Mouse (Mus musculus): ENCODE measurements around the gene Chd5.

Gene Chd5

DNA sequence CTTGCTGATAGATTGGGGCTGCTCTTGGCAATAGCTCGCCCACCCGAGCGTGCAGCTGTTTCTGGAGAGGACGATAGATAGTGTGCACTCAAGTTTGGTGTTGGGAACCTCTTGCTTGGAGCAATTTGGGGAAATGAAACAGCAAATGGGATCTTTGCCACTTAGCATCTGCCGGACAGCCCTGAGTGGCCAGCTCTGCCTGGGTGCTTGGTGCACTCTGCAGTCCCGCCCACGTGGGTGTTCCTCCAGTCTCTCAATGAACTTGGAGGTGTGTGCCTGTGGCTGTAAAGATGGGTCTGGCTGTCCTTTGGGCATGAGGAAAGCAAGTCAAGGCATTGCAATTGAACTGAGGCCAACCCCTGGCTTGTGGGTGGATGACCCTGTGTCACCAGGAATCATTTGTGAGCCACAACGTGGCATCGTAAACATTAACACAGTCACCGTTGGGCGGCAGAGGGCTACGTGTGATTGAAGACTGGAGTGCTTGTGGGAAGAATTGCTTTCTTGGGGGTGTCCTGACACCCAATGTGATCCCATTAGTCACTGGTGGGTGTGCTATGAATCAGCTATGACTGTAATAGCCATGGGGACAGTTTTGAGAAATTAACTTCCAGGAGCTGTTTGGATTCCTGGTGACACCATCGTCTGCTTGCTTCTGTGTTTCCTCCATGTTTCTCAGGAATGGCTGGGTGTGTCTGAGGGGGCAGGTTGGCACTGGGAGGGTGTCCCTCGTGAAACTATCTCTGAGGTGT, 15.6 kb downstream of the Chd5 start:
- CTCF ChIA-PET = no interaction called here

DNA sequence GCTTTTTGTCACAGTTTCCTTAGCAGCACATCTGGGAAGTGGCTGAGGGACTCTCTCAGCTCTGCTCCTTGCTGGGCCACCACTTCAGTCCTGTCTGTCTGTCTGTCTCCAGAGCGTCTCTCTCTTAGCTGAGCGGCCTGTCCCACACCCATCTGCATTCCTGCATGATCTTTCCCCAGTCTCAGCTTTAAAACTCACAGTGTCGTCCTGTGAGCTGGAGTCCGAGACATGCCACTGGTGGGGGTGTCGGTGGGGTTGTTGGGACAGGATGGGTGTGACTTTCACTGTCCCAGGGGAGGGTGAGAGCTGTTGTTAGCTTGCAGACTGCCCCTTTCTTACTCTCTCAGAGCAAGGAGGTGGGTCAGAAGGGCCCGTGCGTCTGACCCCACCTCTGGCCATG, 17.2 kb downstream of the Chd5 start:
- CTCF ChIA-PET = no interaction called here

DNA sequence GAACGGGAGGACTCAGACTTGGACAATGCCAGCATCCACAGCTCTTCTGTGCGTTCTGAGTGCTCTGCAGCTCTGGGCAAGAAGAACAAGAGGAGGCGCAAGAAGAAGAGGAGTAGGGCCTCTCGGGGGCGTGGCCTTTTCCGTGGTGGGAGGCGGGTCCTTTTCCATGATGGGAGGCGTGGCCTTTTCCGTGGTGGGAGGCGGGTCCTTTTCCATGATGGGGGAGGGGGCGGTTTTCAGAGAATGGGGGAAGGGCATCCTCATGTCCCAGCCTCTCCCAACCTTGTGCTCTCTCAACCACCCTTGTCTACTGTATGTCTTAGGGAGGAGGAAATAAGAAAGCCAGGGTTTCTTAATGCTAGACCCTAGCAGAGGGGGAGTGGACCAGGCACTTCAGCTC, 21.2 kb downstream of the Chd5 start:
- CTCF ChIA-PET = no interaction called here

DNA sequence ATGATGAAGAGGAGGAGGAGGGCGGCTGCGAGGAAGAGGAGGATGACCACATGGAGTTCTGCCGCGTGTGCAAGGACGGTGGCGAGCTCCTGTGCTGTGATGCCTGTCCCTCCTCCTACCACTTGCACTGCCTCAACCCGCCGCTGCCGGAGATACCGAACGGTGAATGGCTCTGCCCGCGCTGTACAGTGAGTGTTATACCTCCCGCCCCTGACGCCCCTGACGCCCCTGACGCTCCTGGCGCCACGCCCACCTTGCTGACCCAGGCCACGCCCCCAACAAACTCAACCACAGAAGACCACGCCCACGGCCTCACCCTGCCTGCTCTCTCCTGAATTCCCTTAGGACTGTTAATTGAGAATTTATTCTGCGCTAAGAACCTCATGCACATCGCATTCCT, 22.4 kb downstream of the Chd5 start:
- CTCF ChIA-PET = no interaction called here

DNA sequence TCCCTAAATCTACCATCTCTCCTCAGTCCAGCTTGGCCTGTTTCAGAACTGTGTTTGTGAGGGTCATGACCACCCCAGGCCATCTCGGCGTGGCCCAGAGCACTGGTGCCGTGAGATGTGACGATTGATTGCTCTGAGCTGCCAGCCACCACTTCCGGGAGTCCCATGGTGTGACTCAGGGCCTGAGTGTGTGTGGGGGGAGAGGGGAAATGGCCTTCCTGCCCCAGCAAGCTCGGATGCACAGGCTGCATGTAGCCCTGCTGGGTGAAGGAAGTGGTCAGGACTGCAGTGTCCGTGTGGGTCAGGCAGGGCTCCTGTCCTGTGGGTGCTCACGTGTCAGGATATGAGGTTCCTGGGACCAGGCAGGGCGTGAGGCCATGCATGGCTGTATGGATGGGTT, 23.7 kb downstream of the Chd5 start:
- CTCF ChIA-PET = no interaction called here

DNA sequence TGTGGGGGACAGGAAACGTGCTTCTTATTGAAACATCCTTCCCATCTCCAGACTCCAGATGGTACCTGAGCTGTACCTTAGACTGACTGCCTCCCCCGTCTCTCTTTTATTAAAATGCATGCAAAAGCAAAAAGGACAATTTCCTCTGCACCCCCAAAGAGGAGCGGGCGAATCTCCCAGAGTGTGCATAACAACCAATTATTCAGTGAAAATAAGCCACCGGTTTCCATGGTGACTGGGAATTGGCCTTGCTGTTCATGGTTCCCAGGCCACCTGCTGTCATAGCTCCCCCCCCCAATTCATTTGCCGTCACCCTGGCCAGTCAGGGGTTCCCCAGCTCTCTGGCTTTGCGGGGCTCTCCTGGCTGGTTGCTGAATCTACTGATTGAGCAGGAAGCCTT, 26.8 kb downstream of the Chd5 start:
- CTCF ChIA-PET = no interaction called here

DNA sequence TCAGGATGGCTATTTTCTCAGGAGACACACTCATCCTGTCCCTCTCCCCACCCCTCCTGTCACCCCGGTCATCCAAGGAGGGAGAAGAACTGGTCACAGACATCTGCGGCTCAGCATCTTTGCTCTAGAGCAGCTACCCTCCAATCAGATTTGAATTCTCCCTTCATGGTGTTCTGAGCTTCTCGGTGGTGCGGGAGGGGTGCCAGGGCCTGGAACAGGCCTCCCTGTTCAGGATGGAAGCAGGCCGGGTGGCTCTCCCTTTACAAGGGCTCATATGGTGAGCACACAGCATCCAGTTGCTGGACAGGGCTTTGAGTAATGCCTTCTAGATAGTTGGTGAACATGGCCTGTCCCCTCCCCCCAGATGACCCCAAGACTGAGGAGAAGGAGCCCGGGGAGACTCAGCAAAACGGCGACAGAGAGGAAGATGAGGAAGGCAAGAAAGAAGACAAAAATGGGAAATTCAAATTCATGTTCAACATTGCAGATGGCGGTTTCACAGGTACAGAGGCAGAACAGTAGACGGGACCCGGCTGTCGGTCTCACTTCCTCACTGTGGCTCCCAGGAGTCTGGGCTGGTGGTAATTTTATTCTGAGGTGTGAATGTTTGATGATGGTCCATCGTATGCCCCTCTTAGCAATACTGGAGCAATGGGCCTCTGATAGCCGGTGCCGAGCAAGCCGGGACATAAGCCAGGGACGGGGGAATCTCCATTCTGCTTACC, 44.2 kb downstream of the Chd5 start:
- CTCF ChIA-PET = no interaction called here

DNA sequence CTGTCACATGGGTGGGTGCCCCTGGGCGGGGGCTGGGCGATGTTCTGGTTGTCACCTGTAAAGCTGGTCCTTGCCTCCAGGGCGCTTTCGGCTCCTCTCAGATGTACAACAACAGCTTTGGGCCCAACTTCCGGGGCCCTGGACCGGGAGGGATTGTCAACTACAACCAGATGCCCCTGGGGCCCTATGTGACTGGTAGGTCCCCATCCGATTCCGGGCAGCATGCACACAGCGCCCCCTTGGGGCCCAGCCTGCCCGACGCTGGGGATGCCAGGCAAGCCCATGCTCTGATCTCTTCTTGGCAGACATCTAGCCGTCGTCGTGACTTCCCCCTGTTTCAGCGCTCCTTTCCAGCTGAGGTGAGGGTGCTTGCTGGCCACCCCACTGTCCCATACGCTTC, 47.2 kb downstream of the Chd5 start:
- CTCF ChIA-PET = no interaction called here

DNA sequence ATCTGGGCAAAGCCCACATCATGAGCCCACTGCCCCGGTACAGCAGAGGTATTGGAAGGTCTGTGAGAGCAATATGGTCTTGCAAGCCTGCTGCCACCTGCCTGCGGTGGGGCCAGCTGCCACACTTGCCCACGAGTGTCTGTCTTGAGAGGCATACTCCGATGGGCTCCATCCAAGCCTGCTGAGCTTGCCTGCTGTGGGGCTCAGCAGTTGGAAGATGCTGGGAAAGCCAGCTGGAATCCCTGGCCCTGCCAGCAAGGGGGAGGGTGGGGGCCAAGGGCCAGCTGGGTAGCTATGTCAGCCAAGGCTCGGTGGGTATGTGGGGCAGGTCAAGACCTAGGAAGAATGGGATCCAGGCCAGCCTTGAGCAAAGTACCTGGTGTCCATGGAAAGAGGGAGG, 53.7 kb downstream of the Chd5 start:
- CTCF ChIA-PET = no interaction called here

DNA sequence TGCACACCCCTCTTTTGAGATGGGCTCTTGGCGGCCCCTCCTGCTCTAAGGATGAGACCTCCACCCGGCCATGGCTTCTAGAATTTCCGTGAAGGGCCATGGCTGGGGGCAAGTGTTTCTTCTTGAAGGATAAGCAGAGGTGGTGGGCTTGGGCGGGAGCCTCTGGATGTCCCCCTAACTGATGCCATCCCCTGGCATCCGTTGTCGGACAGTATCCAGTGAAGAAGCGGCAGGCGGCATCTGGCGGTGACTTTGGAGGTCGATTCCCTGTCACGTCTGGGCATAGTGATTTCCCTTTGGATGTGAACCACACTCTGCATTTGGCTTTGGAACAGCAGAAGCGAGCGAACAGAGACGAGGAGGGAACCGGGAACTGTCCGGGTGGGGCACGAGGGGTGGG, 54.2 kb downstream of the Chd5 start:
- CTCF ChIA-PET = no interaction called here

DNA sequence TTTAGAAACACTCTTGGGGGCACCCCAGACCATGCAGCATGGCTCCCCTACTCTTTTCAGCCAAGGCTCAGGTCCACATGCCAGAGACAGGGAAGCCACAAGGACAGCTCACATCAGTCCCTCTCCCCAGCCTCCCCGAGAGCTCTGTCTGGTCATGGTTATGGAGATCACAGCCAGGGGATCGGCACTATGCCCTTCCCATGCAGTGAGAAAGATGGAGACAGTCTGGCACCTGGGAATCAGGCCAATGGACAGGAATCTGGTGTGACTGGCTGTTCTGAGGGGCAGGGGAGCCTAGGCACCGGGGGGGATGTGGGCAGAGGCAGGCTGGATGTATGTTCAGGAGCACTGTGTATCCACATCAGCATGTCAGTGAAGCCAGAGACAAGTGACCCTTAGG, 60.5 kb downstream of the Chd5 start:
- CTCF ChIA-PET = no interaction called here

DNA sequence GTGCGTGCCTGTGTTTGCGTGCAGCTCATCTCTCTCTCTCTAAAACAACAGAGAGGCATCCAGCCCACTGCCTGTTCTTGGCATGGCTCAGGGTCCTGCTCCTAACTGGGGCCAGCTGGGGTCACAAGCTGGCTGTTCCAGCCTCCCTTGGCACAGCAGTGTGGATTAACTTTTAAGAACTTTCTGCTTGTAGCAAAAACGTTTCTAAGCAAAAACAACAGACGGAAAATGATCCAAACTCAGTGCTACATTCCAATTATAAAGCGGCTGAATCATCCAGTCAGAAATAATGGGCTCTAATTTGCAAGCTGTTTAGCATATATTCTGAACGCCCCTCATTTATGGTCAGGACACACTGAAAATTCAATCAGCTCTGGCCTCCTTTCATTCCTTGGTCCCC, 66.7 kb downstream of the Chd5 start:
- CTCF ChIA-PET = no interaction called here

DNA sequence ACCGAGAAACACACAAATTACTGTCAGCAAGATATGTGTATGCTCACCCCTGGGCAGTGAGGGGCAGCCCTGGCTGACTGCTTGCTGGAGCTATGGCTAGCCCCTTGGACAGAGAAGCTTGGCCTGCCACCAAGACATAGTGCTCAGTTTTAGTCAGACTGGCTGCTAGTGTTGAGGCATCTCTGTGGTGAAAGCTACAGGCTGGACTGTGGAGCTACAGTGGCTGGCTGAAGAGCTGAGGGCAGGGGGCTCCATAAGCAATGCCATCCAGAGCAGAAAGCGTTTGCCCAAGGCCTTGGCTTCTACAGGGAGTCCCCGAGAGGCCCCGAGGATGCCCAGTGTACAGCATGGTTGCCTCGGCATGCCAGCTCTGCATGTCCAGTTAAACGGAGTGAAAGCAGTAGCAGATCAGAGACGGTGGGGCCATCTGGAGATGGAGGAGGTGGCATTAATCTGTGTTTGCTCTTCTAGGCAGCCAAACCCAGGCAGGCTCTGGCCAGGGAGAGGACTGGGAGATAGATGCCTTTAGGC, 67.3 kb downstream of the Chd5 start:
- CTCF ChIA-PET = no interaction called here

DNA sequence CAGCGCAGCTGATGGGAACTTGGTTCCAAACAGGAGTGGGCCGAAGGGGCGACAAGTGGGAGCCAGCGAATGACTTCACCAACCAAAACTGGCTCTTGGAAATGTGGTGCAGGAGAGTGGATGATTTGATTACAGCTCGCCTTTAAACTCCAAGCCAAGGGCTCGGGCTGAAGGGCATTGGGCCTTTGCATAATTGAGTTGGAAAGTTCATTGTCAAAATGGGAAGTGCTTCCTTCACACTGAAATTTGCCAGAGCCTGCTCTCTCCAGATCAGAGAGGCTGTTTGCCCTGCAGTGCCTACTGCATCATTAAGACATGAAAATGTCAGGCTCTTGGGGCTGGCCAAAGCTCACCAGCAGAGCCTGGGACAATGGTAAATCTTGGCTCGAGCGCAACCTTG, 68.1 kb downstream of the Chd5 start:
- CTCF ChIA-PET = no interaction called here

DNA sequence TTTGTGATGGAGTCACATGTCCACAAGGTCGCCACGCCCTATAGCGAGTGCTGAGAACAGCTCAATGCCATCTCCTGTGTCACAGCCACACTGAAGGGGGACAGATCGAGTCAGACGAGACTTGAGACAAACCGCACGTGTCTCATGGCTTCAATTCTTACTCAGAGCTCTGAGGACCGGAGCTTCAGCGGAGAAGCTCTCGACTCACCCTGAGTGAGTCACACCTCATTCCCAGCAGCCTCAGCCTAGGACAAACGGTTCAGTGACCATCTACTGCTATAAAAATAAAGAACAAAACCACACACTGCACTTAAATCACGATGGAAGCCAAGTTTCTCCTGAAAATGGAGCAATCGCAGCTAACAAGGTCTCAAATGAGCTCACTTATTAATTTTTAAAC, 72.5 kb downstream of the Chd5 start:
- CTCF ChIA-PET = no interaction called here

DNA sequence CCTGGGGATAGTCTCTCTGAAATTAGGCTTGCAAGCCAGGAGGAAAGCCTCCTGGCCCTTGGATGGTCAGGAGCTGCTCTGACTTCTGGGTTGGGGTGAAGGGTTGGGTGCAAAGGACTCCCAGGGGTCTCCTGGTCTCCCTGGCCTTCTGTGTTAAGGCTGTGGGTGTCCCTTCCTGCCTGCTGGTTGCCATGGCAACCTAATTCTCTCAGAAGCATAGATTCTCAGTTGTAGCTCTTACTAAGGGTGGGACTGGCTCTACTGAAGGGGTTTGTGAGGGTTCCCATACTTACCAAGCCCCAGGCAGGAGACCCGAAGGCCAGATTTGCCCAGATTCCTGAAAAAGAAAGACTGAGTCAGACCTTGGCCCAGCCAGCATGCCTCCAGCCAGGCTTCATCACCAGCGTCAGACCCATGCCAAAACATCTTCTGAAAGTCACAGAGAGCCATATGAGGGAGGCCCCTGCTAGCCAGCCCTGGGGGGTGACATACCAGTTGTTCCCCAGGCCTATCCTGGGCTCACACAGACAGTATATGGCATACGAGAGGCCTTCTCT, 74.2 kb downstream of the Chd5 start:
- CTCF ChIA-PET = interaction anchor here (0.5 kb wide), 1 partner anchor 138 kb away, joined by 3 read pairs; no protein-coding TSS in a partner anchor

DNA sequence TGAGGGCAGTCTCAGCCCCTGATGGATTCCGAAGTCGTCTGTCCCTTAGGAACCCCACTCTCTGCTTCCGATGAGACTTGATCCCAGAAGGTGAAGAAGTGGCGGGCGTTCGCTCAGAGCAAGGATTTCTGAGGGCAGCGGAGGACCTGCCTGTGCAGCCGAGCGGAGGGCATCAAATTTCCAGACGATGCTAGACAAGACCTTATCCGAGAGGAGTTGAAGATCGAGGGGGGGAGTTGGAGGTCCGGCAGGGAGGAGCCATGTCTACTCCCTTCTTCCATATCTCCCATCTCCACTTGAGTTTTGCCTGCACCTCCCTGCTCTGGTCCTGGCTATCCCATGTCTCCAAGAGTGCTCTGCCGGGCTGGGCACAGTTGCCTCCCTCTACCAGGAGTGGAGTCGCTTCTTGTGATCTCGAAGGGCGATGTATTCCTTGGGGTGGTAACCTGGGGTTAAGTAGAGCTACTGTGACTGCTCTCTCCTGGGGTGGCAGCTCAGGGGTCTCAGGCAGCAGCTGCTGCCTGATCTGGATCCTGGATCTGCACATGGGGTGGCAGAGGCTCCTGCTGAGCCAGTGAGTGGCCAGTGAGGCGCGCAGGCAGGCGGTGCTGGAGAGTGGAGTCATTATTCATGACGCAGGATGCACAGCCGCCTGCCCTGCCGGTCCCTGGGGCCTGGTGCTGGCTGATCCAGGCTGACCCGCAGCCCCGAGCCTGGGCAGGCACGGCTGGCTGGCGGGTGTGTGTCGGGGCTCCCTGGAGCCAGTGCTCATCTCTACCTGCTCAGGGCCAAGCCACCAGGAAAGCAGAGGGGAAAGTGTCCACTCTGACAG, 80.0 kb downstream of the Chd5 start:
- CTCF ChIA-PET = no interaction called here

DNA sequence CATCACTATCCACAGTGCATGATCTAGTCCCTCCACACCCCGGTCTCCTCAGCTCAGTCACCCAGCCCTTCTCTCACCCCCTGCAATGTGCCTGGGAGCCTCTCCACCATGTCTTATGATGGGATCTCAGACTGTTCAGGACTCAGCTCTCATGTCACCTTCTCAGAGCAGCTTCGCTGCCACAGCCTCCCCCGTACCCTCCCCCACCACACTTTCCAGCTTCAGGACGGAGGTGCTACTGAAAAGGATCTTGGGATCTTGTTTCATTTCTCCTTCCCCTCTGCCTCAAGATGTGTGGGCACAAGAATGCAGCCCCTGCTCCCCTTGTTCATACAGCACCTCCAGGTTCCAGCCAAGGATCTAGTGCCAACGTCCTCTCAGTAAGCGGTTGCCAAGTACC, 85.1 kb downstream of the Chd5 start:
- CTCF ChIA-PET = no interaction called here

DNA sequence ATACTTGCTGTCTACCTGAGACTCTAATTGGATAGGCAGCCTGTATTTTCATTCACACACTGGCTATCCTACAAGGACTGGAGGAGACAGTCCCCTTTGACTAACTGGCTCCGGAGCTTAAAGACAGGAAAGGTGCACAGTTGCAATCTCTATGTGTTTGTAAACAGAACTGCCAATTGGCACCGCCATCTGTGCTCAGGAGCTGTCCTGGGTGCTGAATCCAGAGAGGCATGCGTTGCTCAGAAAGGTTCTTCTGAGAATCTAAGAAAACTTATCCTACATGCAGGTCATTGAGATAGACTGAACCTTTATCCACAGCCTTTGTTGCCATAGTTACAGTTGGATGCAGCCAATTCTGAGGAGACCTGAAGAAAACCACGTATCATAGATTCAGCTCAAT, 85.9 kb downstream of the Chd5 start:
- CTCF ChIA-PET = no interaction called here

DNA sequence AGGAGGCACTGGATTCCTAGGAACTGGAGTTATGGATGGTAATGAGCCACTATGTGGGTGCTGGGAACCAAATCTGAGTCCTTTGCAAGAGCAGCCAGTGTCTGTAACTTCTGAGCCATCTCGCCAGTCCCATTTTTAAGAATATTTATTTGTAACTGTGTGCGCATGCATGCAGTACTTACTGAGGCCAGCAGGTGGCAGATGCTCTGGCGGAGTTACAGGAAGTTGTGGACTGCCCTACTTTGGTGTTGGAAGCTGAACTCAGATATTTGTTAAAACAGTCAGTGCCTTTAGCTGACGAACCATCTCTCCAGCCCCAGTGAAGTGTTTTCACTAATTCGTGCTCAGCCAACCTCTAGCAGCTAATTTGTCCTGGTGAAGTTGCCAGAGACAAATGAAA, 86.5 kb downstream of the Chd5 start:
- CTCF ChIA-PET = no interaction called here

DNA sequence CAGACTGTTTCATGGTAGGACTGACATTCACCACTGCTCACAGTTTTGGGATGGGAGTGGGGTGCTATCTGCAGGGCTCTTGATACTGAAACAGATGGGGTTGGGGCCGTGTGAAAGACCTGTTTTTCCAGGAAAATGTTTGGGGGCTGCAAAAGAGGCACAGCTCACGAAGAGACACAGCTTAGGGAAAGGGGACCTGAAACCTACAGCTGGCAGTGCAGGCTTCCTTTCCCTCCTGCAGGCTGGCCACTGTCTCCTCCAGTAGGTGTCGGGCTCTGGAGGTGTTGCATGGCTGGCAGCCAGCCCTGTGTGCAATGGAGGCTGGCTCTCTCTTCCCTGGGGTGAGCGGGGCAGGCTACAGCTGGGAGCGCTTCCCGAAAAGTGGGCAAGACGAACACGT, 89.8 kb downstream of the Chd5 start:
- CTCF ChIA-PET = interaction anchor here (0.7 kb wide), 1 partner anchor 101 kb away, joined by 4 read pairs; no protein-coding TSS in a partner anchor

DNA sequence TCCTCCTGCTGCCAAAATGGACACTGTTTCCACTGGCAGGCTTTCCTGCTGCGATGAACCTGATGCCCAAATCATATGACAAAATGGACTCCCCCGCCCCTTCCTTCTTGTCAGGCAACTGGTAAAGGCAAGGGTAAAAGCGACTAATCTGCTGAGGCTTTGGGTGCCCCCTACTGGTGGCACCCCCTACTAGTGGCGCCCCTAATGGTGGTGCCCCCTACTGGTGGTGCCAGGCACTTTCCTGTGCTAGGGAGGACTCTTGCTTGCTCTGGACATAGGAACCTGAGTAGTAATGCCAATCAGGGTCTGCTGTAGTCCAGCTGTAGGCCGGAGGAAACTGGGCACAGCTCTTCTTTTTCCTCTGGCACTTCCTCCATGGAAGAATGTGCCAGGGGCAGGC, 93.9 kb downstream of the Chd5 start:
- CTCF ChIA-PET = interaction anchor here (0.6 kb wide), 1 partner anchor 10 kb away, joined by 5 read pairs; no protein-coding TSS in a partner anchor

Measured in spleen, embryonic (tissue).